Mouse (Mus musculus) fat pad, adult 2 months (tissue): Measurements from ENCODE around the gene Ppp1cc.
"Not testable (repeated sequence)": the region's sequence is repeated elsewhere in the genome, so short reads cannot be mapped to it uniquely, and the experiment has no call there.

Experiments used
- DNase-seq: peaks from one replicate; pipeline ENCODE4 v3.0.0-alpha.2; 2011; ENCODE audit warnings: low read depth, low spot score; ENCODE audit errors: extremely low read depth

The Ppp1cc gene

GRCm38 (mm10) chr5:122165233-122165915 lies 7.3 kb downstream of the Ppp1cc start:
- DNase-seq = no peak

GRCm38 (mm10) chr5:122166636-122167161 lies 8.6 kb downstream of the Ppp1cc start:
- no peak for DNase-seq

- DNase-seq = no peak
Measured at GRCm38 (mm10) chr5:122168344-122169069, 10.4 kb downstream of the Ppp1cc start.

GRCm38 (mm10) chr5:122171058-122171457 lies 13.0 kb downstream of the Ppp1cc start:
- no peak for DNase-seq

GRCm38 (mm10) chr5:122175402-122175801 lies 17.3 kb downstream of the Ppp1cc start:
- DNase-seq = no peak

GRCm38 (mm10) chr5:122175961-122176360 lies 17.9 kb downstream of the Ppp1cc start:
- no peak for DNase-seq

- no peak for DNase-seq
Measured at GRCm38 (mm10) chr5:122176398-122176797, 18.3 kb downstream of the Ppp1cc start.

GRCm38 (mm10) chr5:122179665-122180064 lies 21.6 kb downstream of the Ppp1cc start:
- DNase-seq = no peak

GRCm38 (mm10) chr5:122184283-122184806 lies 26.3 kb downstream of the Ppp1cc start:
- DNase-seq = no peak

GRCm38 (mm10) chr5:122184858-122185257 lies 26.8 kb downstream of the Ppp1cc start:
- not testable (repeated sequence) for DNase-seq

GRCm38 (mm10) chr5:122189115-122189514 lies 31.0 kb downstream of the Ppp1cc start:
- DNase-seq = no peak

- DNase-seq = no peak
Measured at GRCm38 (mm10) chr5:122190465-122190864, 32.4 kb downstream of the Ppp1cc start.

GRCm38 (mm10) chr5:122191269-122192063 lies 33.4 kb downstream of the Ppp1cc start:
- no peak for DNase-seq

- no peak for DNase-seq
Measured at GRCm38 (mm10) chr5:122192347-122192746, 34.3 kb downstream of the Ppp1cc start.

- DNase-seq = no peak
Measured at GRCm38 (mm10) chr5:122200872-122201271, 42.8 kb downstream of the Ppp1cc start.

- no peak for DNase-seq
Measured at GRCm38 (mm10) chr5:122201904-122202303, 43.8 kb downstream of the Ppp1cc start.

- no peak for DNase-seq
Measured at GRCm38 (mm10) chr5:122204180-122204579, 46.1 kb downstream of the Ppp1cc start.

GRCm38 (mm10) chr5:122206475-122206874 lies 48.4 kb downstream of the Ppp1cc start, which contains the start of gene Hvcn1:
TSS of gene Hvcn1 (plus strand) at chr5:122206804.
- DNase-seq = no peak

- no peak for DNase-seq
Measured at GRCm38 (mm10) chr5:122208909-122209308, 50.8 kb downstream of the Ppp1cc start.

GRCm38 (mm10) chr5:122209591-122210368 lies 51.7 kb downstream of the Ppp1cc start:
- no peak for DNase-seq
